Mouse (Mus musculus) liver, adult 2 months (tissue): Measurements from ENCODE around the gene Fgf2.

ENCODE experiments used
- CTCF ChIP-seq: fragments of 200-500 bp; IDR thresholded peaks from 2 replicates; pipeline ENCODE4 v1.5.1; 2011; ENCODE audit warnings: low read depth, low read length, control low read depth
- POLR2A ChIP-seq: fragments of 200-500 bp; IDR thresholded peaks from 2 replicates; pipeline ENCODE4 v1.6.1; 2011; ENCODE audit warnings: low read length, control low read depth; ENCODE audit not compliant: insufficient read depth; ENCODE audit errors: extremely low read depth

DNA sequence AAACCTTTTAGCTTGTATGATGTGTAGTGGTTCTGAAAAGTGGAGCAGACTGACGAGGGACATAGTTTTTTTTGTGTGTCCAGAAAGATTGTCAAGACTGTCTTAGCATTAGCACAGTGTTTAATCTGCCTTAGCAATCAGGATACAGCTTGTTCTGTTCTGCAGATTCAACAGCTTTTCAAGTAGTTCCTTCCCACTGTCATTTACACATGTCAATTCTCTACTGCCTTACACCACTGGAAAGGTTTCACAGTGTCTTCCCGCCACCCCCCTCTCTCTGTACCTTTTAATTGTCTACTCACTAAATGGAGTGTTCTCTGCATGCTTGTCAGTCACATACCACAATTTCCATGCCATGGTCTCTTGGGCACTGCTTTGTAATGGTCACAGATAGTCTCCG is 73.0 kb downstream of the Fgf2 start:
- no peak for TF ChIP-seq CTCF
- TF ChIP-seq POLR2A, result no peak
